Mouse (Mus musculus) heart, embryonic 11.5 days (tissue): Measurements from ENCODE around the gene Cfl2. TPM values are rescaled to one million over a fixed set of nuclear protein-coding genes. Genes with fewer than 3 reads are reported as not detected.
"Not testable (repeated sequence)": the region's sequence is repeated elsewhere in the genome, so short reads cannot be mapped to it uniquely, and the experiment has no call there.

Experiments used
- ATAC-seq: fragments of 200-750 bp; cut with Nextera tagmentation; replicated peaks from 2 replicates; pipeline ENCODE4 v1.8.0; 2017; ENCODE audit warnings: moderate library complexity; ENCODE audit not compliant: insufficient number of reproducible peaks, low FRiP score, low TSS enrichment
- H3K27ac ChIP-seq: fragments of 300-500 bp; sonication (generic); 2 replicates; pipeline ENCODE4 v1.5.1; 2014; ENCODE audit warnings: mild to moderate bottlenecking, low read depth, low read length
- H3K27me3 ChIP-seq: fragments of 300-500 bp; sonication (generic); 2 replicates; pipeline ENCODE4 v1.6.1; 2014; ENCODE audit warnings: mild to moderate bottlenecking, low read length, mixed read lengths; ENCODE audit not compliant: control insufficient read depth, insufficient read depth
- H3K36me3 ChIP-seq: fragments of 300-500 bp; sonication (generic); 2 replicates; pipeline ENCODE4 v1.6.1; 2014; ENCODE audit warnings: mild to moderate bottlenecking, low read length, moderate library complexity, mixed read lengths; ENCODE audit not compliant: control insufficient read depth, insufficient read depth
- H3K4me1 ChIP-seq: fragments of 300-500 bp; sonication (generic); 2 replicates; pipeline ENCODE4 v1.6.1; 2014; ENCODE audit warnings: low read length; ENCODE audit not compliant: control insufficient read depth, insufficient read depth
- H3K4me2 ChIP-seq: fragments of 300-500 bp; sonication (generic); 2 replicates; pipeline ENCODE4 v1.6.1; 2014; ENCODE audit warnings: mild to moderate bottlenecking, moderate library complexity
- H3K4me3 ChIP-seq: fragments of 300-500 bp; sonication (generic); 2 replicates; pipeline ENCODE4 v1.5.1; 2014; ENCODE audit warnings: low read depth, low read length
- H3K9ac ChIP-seq: fragments of 300-500 bp; sonication (generic); 2 replicates; pipeline ENCODE4 v1.6.1; 2014; ENCODE audit warnings: mild to moderate bottlenecking, low read depth, low read length, moderate library complexity
- H3K9me3 ChIP-seq: fragments of 300-500 bp; sonication (generic); replicated peaks from 2 replicates; pipeline ENCODE4 v1.6.1; 2016; ENCODE audit warnings: low read length; ENCODE audit not compliant: control insufficient read depth
- WGBS: fragments of 180-500 bp; shearing (Covaris S2); extraction: QIAGEN DNeasy Blood & Tissue Kit; methylation state at CpG from one replicate; pipeline ENCODE4 v1.1.7; 2014; ENCODE audit not compliant: insufficient replicate concordance; 5-methylcytosine and 5-hydroxymethylcytosine counted together
- polyA plus RNA-seq: library from polyadenylated mRNA; unstranded; fragments of >200 nt; fragmentation: Nextera tagmentation; extraction: Ambion mirVana; gene quantifications from 2 replicates; pipeline ENCODE4 v1.2.1, GENCODE M21; 2014

The Cfl2 gene
- 421 and 474 TPM in 2 replicates for polyA plus RNA-seq

GRCm38 (mm10) chr12:54862606-54863535 is at the start of gene Cfl2:
TSS of gene Cfl2 (minus strand) at chr12:54862877.
- peak; percentile 90 for ATAC-seq
- WGBS, result under 1% methylated on average over 58 of the region's 82 CpGs

DNA sequence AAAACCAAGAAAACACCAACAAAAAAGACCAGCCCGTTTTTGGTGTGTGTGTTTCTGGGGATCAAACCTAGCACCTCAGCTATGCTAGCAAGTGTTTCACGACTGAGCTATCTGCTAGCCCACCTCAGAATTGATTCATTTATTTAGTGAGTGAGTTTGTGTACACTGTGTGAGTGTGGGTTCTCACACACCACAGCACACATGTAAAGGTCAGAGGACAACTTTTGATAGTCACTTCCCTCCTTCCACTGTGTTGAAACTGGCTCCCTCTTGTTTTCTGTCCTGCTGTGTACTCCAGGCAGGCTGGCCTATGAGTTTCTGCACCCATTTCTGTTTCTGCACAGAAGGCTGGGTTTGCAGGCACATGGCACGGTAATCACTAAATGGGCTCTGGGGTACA is 47.7 kb upstream of the Cfl2 start:
- Histone ChIP-seq H3K9me3 (no peaks in the 10 kb centered on the region), H3K4me1 (no peaks in the 10 kb centered on the region), H3K36me3 (peaks cover 17% of the 10 kb centered on the region; the same call in 1 of the 2 replicates), H3K9ac (no peak overlapping the region), H3K27me3 (no peaks in the 10 kb centered on the region), H3K4me3 (no peak overlapping the region), H3K27ac (no peak overlapping the region), H3K4me2 (no peak overlapping the region)
- 87% methylated on average over 3 of the region's 3 CpGs for WGBS
- no peak for ATAC-seq

More at GRCm38 (mm10) chr12:54862606-54863535, at the start of gene Cfl2:
- Histone ChIP-seq H3K27me3 (no peaks in the 10 kb centered on the region), H3K4me2 (peak within 1 kb of the TSS; percentile 81), H3K4me3 (peak within 1 kb of the TSS; percentile 95), H3K4me1 (peaks cover 11% of the 10 kb centered on the region), H3K9me3 (no peaks in the 10 kb centered on the region), H3K9ac (peak within 1 kb of the TSS; percentile 100), H3K36me3 (peaks cover 8% of the 10 kb centered on the region), H3K27ac (peak within 1 kb of the TSS; percentile 100)

DNA sequence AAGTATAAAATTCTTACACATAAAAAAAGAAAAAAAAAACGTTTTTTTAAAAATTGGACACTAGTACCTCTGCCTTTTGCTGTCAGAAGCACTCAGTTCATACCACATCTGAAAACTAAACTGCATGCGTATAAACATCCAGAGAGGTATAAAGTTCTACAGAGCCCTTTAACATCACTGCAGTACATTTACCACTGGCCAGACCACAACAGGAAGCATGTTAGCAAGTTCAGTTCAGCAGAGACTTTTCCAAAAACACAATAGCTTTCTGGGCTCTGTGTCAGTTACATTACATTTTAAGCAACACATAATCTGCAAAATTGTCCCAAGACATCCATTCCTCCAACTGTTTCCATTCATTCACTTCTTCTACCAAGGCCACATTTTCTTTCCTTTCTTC is 29.9 kb upstream of the Cfl2 start:
- not testable (repeated sequence) for ATAC-seq, H3K9me3 ChIP-seq, H3K4me2 ChIP-seq, H3K36me3 ChIP-seq, H3K9ac ChIP-seq, H3K27ac ChIP-seq, H3K27me3 ChIP-seq, H3K4me1 ChIP-seq, H3K4me3 ChIP-seq
- WGBS, result 33% methylated on average over 1 of the region's 2 CpGs

GRCm38 (mm10) chr12:54890426-54890825 is 27.7 kb upstream of the Cfl2 start:
- Histone ChIP-seq H3K36me3 (no peaks in the 10 kb centered on the region), H3K27me3 (no peaks in the 10 kb centered on the region), H3K27ac (no peak overlapping the region), H3K4me2 (no peak overlapping the region), H3K9me3 (no peaks in the 10 kb centered on the region), H3K4me1 (no peaks in the 10 kb centered on the region), H3K4me3 (no peak overlapping the region), H3K9ac (no peak overlapping the region)
- WGBS, result 91% methylated on average over 2 of the region's 2 CpGs
- ATAC-seq, result no peak

- ATAC-seq, result no peak
- 86% methylated on average over 4 of the region's 4 CpGs for WGBS
- H3K9me3 ChIP-seq, result no peaks in the 10 kb centered on the region
- no peak overlapping the region for H3K27ac ChIP-seq
- 0 out of 2 replicates have a peak, but pooled peaks cover 2% of the 10 kb centered on the region for H3K36me3 ChIP-seq
- no peaks in the 10 kb centered on the region for H3K4me1 ChIP-seq
- no peak overlapping the region for H3K4me3 ChIP-seq
- no peaks in the 10 kb centered on the region for H3K27me3 ChIP-seq
- no peak overlapping the region for H3K4me2 ChIP-seq
- H3K9ac ChIP-seq, result no peak overlapping the region
Observed at GRCm38 (mm10) chr12:54887580-54888127, 25.0 kb upstream of the Cfl2 start.

GRCm38 (mm10) chr12:54879630-54880029 is 17.0 kb upstream of the Cfl2 start:
- ATAC-seq, result no peak

GRCm38 (mm10) chr12:54879211-54879610 is 16.5 kb upstream of the Cfl2 start:
- Histone ChIP-seq H3K27ac (no peak overlapping the region), H3K4me1 (peaks cover 3% of the 10 kb centered on the region; the same call in 1 of the 2 replicates), H3K9ac (no peak overlapping the region), H3K9me3 (no peaks in the 10 kb centered on the region), H3K36me3 (no peaks in the 10 kb centered on the region), H3K27me3 (no peaks in the 10 kb centered on the region), H3K4me3 (no peak overlapping the region), H3K4me2 (no peak overlapping the region)
- WGBS, result 73% methylated on average over 5 of the region's 5 CpGs
- ATAC-seq, result no peak

More at GRCm38 (mm10) chr12:54879630-54880029, 17.0 kb upstream of the Cfl2 start:
- no peak overlapping the region for H3K27ac ChIP-seq
- 8% methylated on average over 6 of the region's 6 CpGs for WGBS
- no peak overlapping the region for H3K4me3 ChIP-seq
- H3K9ac ChIP-seq, result no peak overlapping the region
- H3K36me3 ChIP-seq, result 0 out of 2 replicates have a peak, but pooled peaks cover under 1% of the 10 kb centered on the region
- H3K4me1 ChIP-seq, result peaks cover 3% of the 10 kb centered on the region; the same call in 1 of the 2 replicates
- no peaks in the 10 kb centered on the region for H3K9me3 ChIP-seq
- no peak overlapping the region for H3K4me2 ChIP-seq
- H3K27me3 ChIP-seq, result no peaks in the 10 kb centered on the region

GRCm38 (mm10) chr12:54877875-54878274 is 15.2 kb upstream of the Cfl2 start:
- ATAC-seq, result no peak
- Histone ChIP-seq H3K9ac (no peak overlapping the region), H3K27me3 (no peaks in the 10 kb centered on the region), H3K9me3 (no peaks in the 10 kb centered on the region), H3K4me2 (no peak overlapping the region), H3K27ac (no peak overlapping the region), H3K36me3 (no peaks in the 10 kb centered on the region), H3K4me3 (no peak overlapping the region), H3K4me1 (peaks cover 3% of the 10 kb centered on the region; the same call in 1 of the 2 replicates)
- WGBS, result 88% methylated on average over 1 of the region's 1 CpGs
